Mouse (Mus musculus): Measurements from ENCODE around the gene Lef1. TPM values are rescaled to one million over a fixed set of nuclear protein-coding genes. Genes with fewer than 3 reads are reported as not detected.

Gene Lef1
- total RNA-seq, 2 experiments from 2014 or later = 6.6 to 7.9 TPM

- intact Hi-C loops (cut with DNase I) = no loop called here
- DNase-seq = no peak
Observed at GRCm38 (mm10) chr3:131272374-131273100, 162.3 kb downstream of the Lef1 start.

Other genes with a start within 250 kb of the Lef1 start
- 10 to 100 TPM; 16.5 to 18.2 TPM for gene Hadh, start 161.6 kb downstream of the Lef1 start, total RNA-seq (2021)
- gene Cyp2u1, start 192.8 kb downstream of the Lef1 start, total RNA-seq (2021) = 10 to 100 TPM; 13.1 to 14.4 TPM